Comparison of ENCODE assay signal across 8 mouse cellular contexts in genomic region chr11:116586801-116587631, GRCm38 (mm10). TPM values are rescaled to one million over a fixed set of nuclear protein-coding genes. Genes with fewer than 3 reads are reported as not detected.
A peak's percentile ranks its signal among the peaks of the same experiment; 100 is the strongest.
DNase-seq lines count a peak whose midpoint lies in the region; ATAC-seq and TF ChIP-seq lines count a peak whose summit lies in the region.

No protein-coding gene starts in this region.

- TF ChIP-seq POLR2A in limb, embryonic 14.5 days (IDR thresholded peaks at IDR 0.05; ENCODE audit: borderline replicate concordance, extremely low read depth, insufficient read depth, insufficient read length), result no peak

- no peaks in the 10 kb centered on the region for H3K36me3 ChIP-seq in embryonic facial prominence, embryonic 11.5 days (replicated peaks; ENCODE audit: control insufficient read depth, insufficient read depth, low read depth, low read length)
- H3K36me3 ChIP-seq in heart, embryonic 10.5 days, result no peaks in the 10 kb centered on the region
- no peaks in the 10 kb centered on the region for H3K36me3 ChIP-seq in limb, embryonic 14.5 days (ENCODE audit: control insufficient read depth, insufficient read depth, low read length)
- no peaks in the 10 kb centered on the region for H3K36me3 ChIP-seq in midbrain, embryonic 15.5 days (replicated peaks)

- no peak overlapping the region for H3K27ac ChIP-seq in embryonic facial prominence, embryonic 11.5 days (replicated peaks; ENCODE audit: low read depth, low read length)
- no peak overlapping the region for H3K27ac ChIP-seq in heart, embryonic 10.5 days
- H3K27ac ChIP-seq in limb, embryonic 14.5 days (replicated peaks; ENCODE audit: low read depth, low read length), result no peak overlapping the region
- 0 out of 2 replicates have a peak overlapping the region, but pooled peaks have one; percentile 14 for H3K27ac ChIP-seq in midbrain, embryonic 15.5 days

- no peak overlapping the region for H3K9ac ChIP-seq in embryonic facial prominence, embryonic 11.5 days (replicated peaks; ENCODE audit: low read length)
- no peak overlapping the region for H3K9ac ChIP-seq in limb, embryonic 14.5 days (ENCODE audit: low read depth, low read length, severe bottlenecking)
- no peak overlapping the region for H3K9ac ChIP-seq in midbrain, embryonic 15.5 days

- no peaks in the 10 kb centered on the region for H3K9me3 ChIP-seq in embryonic facial prominence, embryonic 11.5 days (replicated peaks; ENCODE audit: control insufficient read depth, low read length)
- H3K9me3 ChIP-seq in heart, embryonic 10.5 days, result no peaks in the 10 kb centered on the region
- no peaks in the 10 kb centered on the region for H3K9me3 ChIP-seq in limb, embryonic 14.5 days (ENCODE audit: control insufficient read depth, low read length)
- H3K9me3 ChIP-seq in midbrain, embryonic 15.5 days, result no peaks in the 10 kb centered on the region

- H3K4me3 ChIP-seq in embryonic facial prominence, embryonic 11.5 days (ENCODE audit: low read depth, low read length), result no peak overlapping the region
- 0 out of 2 replicates have a peak overlapping the region, but pooled peaks have one; percentile 25 for H3K4me3 ChIP-seq in heart, embryonic 10.5 days
- no peak overlapping the region for H3K4me3 ChIP-seq in limb, embryonic 14.5 days (replicated peaks; ENCODE audit: low read length)
- H3K4me3 ChIP-seq in midbrain, embryonic 15.5 days, result peak overlapping the region; percentile 9

- peak; percentile 77 for DNase-seq in A20 (ENCODE audit: low read depth, low spot score)
- DNase-seq in adrenal gland, postnatal 14 days, result peak; percentile 86
- DNase-seq in embryonic facial prominence, embryonic 11.5 days (ENCODE audit: low spot score), result peak; percentile 78
- DNase-seq in heart, embryonic 10.5 days (ENCODE audit: low spot score), result peak; percentile 87
- peak; percentile 22 to 73 for DNase-seq in kidney, adult 8-10 months
- DNase-seq in limb, embryonic 14.5 days (ENCODE audit: low spot score), result peak; percentile 38
- DNase-seq in spleen, postnatal 36 days (ENCODE audit: low spot score in 2 of 2), result peak; percentile 67 to 70

- no peaks in the 10 kb centered on the region; the same call in 1 of the 2 replicates for H3K4me1 ChIP-seq in embryonic facial prominence, embryonic 11.5 days (ENCODE audit: control insufficient read depth, insufficient read depth, low read length)
- H3K4me1 ChIP-seq in heart, embryonic 10.5 days, result peaks cover 31% of the 10 kb centered on the region
- peaks cover 11% of the 10 kb centered on the region; the same call in 1 of the 2 replicates for H3K4me1 ChIP-seq in limb, embryonic 14.5 days (ENCODE audit: control insufficient read depth, insufficient read depth, low read length)
- peaks cover 15% of the 10 kb centered on the region for H3K4me1 ChIP-seq in midbrain, embryonic 15.5 days

- H3K27me3 ChIP-seq in embryonic facial prominence, embryonic 11.5 days (ENCODE audit: control insufficient read depth, insufficient read depth, low read length), result no peaks in the 10 kb centered on the region
- H3K27me3 ChIP-seq in heart, embryonic 10.5 days (ENCODE audit: insufficient read depth, poor library complexity, severe bottlenecking), result peaks cover 25% of the 10 kb centered on the region
- no peaks in the 10 kb centered on the region for H3K27me3 ChIP-seq in limb, embryonic 14.5 days (ENCODE audit: control insufficient read depth, insufficient read depth, low read length)
- H3K27me3 ChIP-seq in midbrain, embryonic 15.5 days (replicated peaks), result 0 out of 2 replicates have a peak, but pooled peaks cover 3% of the 10 kb centered on the region

- WGBS in embryonic facial prominence, embryonic 11.5 days, result 20% methylated on average over 23 of the region's 23 CpGs
- 24% methylated on average over 23 of the region's 23 CpGs for WGBS in heart, embryonic 10.5 days
- 21% methylated on average over 23 of the region's 23 CpGs for WGBS in limb, embryonic 14.5 days
- 23% methylated on average over 23 of the region's 23 CpGs for WGBS in midbrain, embryonic 15.5 days

- H3K4me2 ChIP-seq in embryonic facial prominence, embryonic 11.5 days (ENCODE audit: low read depth, low read length), result 0 out of 2 replicates have a peak overlapping the region, but pooled peaks have one; percentile 25
- H3K4me2 ChIP-seq in limb, embryonic 14.5 days (replicated peaks; ENCODE audit: low read depth, low read length, severe bottlenecking), result peak overlapping the region; percentile 26
- peak overlapping the region; percentile 28 for H3K4me2 ChIP-seq in midbrain, embryonic 15.5 days

- peak; percentile 26; the same call in 1 of the 2 replicates for ATAC-seq in embryonic facial prominence, embryonic 11.5 days (replicated peaks; ENCODE audit: insufficient number of reproducible peaks, low FRiP score, low TSS enrichment, low read depth)
- peak; percentile 32; the same call in 1 of the 2 replicates for ATAC-seq in limb, embryonic 14.5 days (ENCODE audit: low FRiP score, low read depth)
- ATAC-seq in midbrain, embryonic 15.5 days (replicated peaks), result peak; percentile 58

RNA-seq across cellular contexts. Expression of gene Aanat, which starts 0.8 kb away (rescaled TPM):
- total RNA-seq in adrenal gland, postnatal 14 days (2021), result not detected in 2 replicates
- not detected in 2 replicates for polyA plus RNA-seq in embryonic facial prominence, embryonic 11.5 days (2014; fragmentation: Nextera tagmentation; extraction: Ambion mirVana)
- polyA plus RNA-seq in heart, embryonic 10.5 days (2016; fragmentation: Nextera tagmentation; extraction: Ambion mirVana), result not detected in 2 replicates
- 0.13 and 0.17 TPM in 2 replicates for polyA plus RNA-seq in limb, embryonic 14.5 days (2012; rRNA removed)
- not detected in 2 replicates for polyA plus RNA-seq in limb, embryonic 14.5 days (2014; fragmentation: Nextera tagmentation; extraction: Ambion mirVana)
- 0.33 and 0.45 TPM in 2 replicates for polyA plus RNA-seq in midbrain, embryonic 15.5 days (2015; fragmentation: Nextera tagmentation; extraction: Ambion mirVana)

RNA-seq across cellular contexts. Expression of gene Ube2o, which starts 5.8 kb away (rescaled TPM):
- total RNA-seq in adrenal gland, postnatal 14 days (2021), result 32.0 and 38.5 TPM in 2 replicates
- 17.2 and 17.4 TPM in 2 replicates for polyA plus RNA-seq in embryonic facial prominence, embryonic 11.5 days (2014; fragmentation: Nextera tagmentation; extraction: Ambion mirVana)
- 8.5 and 10.3 TPM in 2 replicates for polyA plus RNA-seq in heart, embryonic 10.5 days (2016; fragmentation: Nextera tagmentation; extraction: Ambion mirVana)
- polyA plus RNA-seq in limb, embryonic 14.5 days (2012; rRNA removed), result 29.7 and 33.4 TPM in 2 replicates
- polyA plus RNA-seq in limb, embryonic 14.5 days (2014; fragmentation: Nextera tagmentation; extraction: Ambion mirVana), result 18.7 and 25.5 TPM in 2 replicates
- polyA plus RNA-seq in midbrain, embryonic 15.5 days (2015; fragmentation: Nextera tagmentation; extraction: Ambion mirVana), result 31.4 and 36.6 TPM in 2 replicates

RNA-seq across cellular contexts. Expression of gene Rhbdf2, which starts 39.8 kb away (rescaled TPM):
- 11.2 and 14.3 TPM in 2 replicates for total RNA-seq in adrenal gland, postnatal 14 days (2021)
- 2.8 and 3.1 TPM in 2 replicates for polyA plus RNA-seq in embryonic facial prominence, embryonic 11.5 days (2014; fragmentation: Nextera tagmentation; extraction: Ambion mirVana)
- 6.7 and 8.7 TPM in 2 replicates for polyA plus RNA-seq in heart, embryonic 10.5 days (2016; fragmentation: Nextera tagmentation; extraction: Ambion mirVana)
- 11.4 and 15.0 TPM in 2 replicates for polyA plus RNA-seq in limb, embryonic 14.5 days (2012; rRNA removed)
- polyA plus RNA-seq in limb, embryonic 14.5 days (2014; fragmentation: Nextera tagmentation; extraction: Ambion mirVana), result 5.0 and 5.5 TPM in 2 replicates
- 0.83 TPM in 2 replicates for polyA plus RNA-seq in midbrain, embryonic 15.5 days (2015; fragmentation: Nextera tagmentation; extraction: Ambion mirVana)

RNA-seq across cellular contexts. Expression of gene Sphk1, which starts 56.3 kb away (rescaled TPM):
- 2.3 and 3.5 TPM in 2 replicates for total RNA-seq in adrenal gland, postnatal 14 days (2021)
- 5.0 and 7.2 TPM in 2 replicates for polyA plus RNA-seq in embryonic facial prominence, embryonic 11.5 days (2014; fragmentation: Nextera tagmentation; extraction: Ambion mirVana)
- 2.3 and 2.7 TPM in 2 replicates for polyA plus RNA-seq in heart, embryonic 10.5 days (2016; fragmentation: Nextera tagmentation; extraction: Ambion mirVana)
- polyA plus RNA-seq in limb, embryonic 14.5 days (2012; rRNA removed), result 3.8 and 4.7 TPM in 2 replicates
- polyA plus RNA-seq in limb, embryonic 14.5 days (2014; fragmentation: Nextera tagmentation; extraction: Ambion mirVana), result 3.2 and 3.4 TPM in 2 replicates
- polyA plus RNA-seq in midbrain, embryonic 15.5 days (2015; fragmentation: Nextera tagmentation; extraction: Ambion mirVana), result 5.3 and 7.3 TPM in 2 replicates

Comparison
In these comparisons a context has a peak if more than half of its experiments do, and no peak if none do; other contexts are left out.
1. H3K4me3 ChIP-seq: peak in heart, embryonic 10.5 days (single experiment) and midbrain, embryonic 15.5 days (single experiment); none in embryonic facial prominence, embryonic 11.5 days (single experiment) and limb, embryonic 14.5 days (single experiment).
2. Peak in every context shown above with its lines, with median percentiles within 50 percentile points of each other: DNase-seq, ATAC-seq and H3K4me2 ChIP-seq.